Mouse (Mus musculus) cortical plate, adult 2 months (tissue): ENCODE results near the gene Ano6.

Experiments
- CTCF ChIP-seq: fragments of 200-500 bp; IDR thresholded peaks from 2 replicates; pipeline ENCODE4 v1.5.1; 2011; ENCODE audit warnings: mild to moderate bottlenecking, control low read depth, low read length; ENCODE audit not compliant: insufficient read depth; ENCODE audit errors: extremely low read depth
- POLR2A ChIP-seq: fragments of 200-500 bp; IDR thresholded peaks from 2 replicates; pipeline ENCODE4 v1.6.1; 2011; ENCODE audit warnings: mild to moderate bottlenecking, low read length, control low read depth; ENCODE audit not compliant: insufficient read depth; ENCODE audit errors: extremely low read depth

DNA sequence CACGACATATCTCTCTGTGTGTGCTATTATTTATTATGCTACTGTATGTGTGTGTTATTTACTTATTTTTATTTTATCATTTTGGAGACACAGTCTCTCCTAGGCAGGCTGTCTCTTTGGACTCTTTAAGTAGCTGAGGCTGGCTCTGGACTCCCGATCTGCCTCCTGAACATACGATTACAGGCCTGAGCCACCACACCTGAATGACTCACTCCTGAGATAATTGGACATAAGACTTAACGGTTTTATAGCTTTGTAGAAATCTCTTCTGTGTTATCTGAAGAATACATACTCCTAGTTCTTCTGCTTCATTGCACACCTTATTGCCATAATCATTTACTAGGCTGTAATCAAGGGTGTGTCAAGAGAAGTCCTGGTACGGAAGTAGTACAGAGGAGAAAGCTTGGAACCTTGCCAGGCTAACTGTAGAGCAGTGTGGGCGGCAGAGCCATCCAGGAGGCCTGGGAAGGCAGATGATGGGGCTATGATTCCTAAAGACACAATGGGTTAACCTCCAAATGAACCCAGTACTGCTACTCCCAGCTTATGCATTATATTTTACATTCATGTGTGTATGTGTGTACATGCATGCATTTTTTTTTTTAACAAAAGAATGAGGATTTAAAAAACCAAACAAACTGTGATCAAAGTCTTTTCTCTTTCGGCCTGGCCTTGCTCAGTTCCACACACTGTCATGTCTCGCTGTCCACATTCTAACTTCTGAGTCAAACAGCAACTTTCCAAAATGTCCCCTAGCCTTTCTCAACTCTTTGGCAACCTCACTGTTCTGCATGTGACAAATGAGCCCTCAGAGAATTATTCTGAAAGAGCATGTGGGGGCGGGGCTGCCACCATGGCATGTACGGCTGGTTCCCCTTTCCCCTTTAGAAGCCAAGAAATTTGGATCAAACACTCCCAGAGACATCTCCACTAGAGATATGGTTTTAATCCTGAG is 4.2 kb downstream of the Ano6 start:
- TF ChIP-seq CTCF (no peak), POLR2A (no peak)
